Mouse (Mus musculus) heart, embryonic 11.5 days (tissue): ENCODE results near the gene Tmem220. TPM values are rescaled to one million over a fixed set of nuclear protein-coding genes. Genes with fewer than 3 reads are reported as not detected.

ENCODE experiments used
- ATAC-seq: fragments of 200-750 bp; cut with Nextera tagmentation; replicated peaks from 2 replicates; pipeline ENCODE4 v1.8.0; 2017; ENCODE audit warnings: moderate library complexity; ENCODE audit not compliant: insufficient number of reproducible peaks, low FRiP score, low TSS enrichment
- H3K27ac ChIP-seq: fragments of 300-500 bp; sonication (generic); 2 replicates; pipeline ENCODE4 v1.5.1; 2014; ENCODE audit warnings: mild to moderate bottlenecking, low read depth, low read length
- H3K27me3 ChIP-seq: fragments of 300-500 bp; sonication (generic); 2 replicates; pipeline ENCODE4 v1.6.1; 2014; ENCODE audit warnings: mild to moderate bottlenecking, low read length, mixed read lengths; ENCODE audit not compliant: control insufficient read depth, insufficient read depth
- H3K36me3 ChIP-seq: fragments of 300-500 bp; sonication (generic); 2 replicates; pipeline ENCODE4 v1.6.1; 2014; ENCODE audit warnings: mild to moderate bottlenecking, low read length, moderate library complexity, mixed read lengths; ENCODE audit not compliant: control insufficient read depth, insufficient read depth
- H3K4me1 ChIP-seq: fragments of 300-500 bp; sonication (generic); 2 replicates; pipeline ENCODE4 v1.6.1; 2014; ENCODE audit warnings: low read length; ENCODE audit not compliant: control insufficient read depth, insufficient read depth
- H3K4me2 ChIP-seq: fragments of 300-500 bp; sonication (generic); 2 replicates; pipeline ENCODE4 v1.6.1; 2014; ENCODE audit warnings: mild to moderate bottlenecking, moderate library complexity
- H3K4me3 ChIP-seq: fragments of 300-500 bp; sonication (generic); 2 replicates; pipeline ENCODE4 v1.5.1; 2014; ENCODE audit warnings: low read depth, low read length
- H3K9ac ChIP-seq: fragments of 300-500 bp; sonication (generic); 2 replicates; pipeline ENCODE4 v1.6.1; 2014; ENCODE audit warnings: mild to moderate bottlenecking, low read depth, low read length, moderate library complexity
- H3K9me3 ChIP-seq: fragments of 300-500 bp; sonication (generic); replicated peaks from 2 replicates; pipeline ENCODE4 v1.6.1; 2016; ENCODE audit warnings: low read length; ENCODE audit not compliant: control insufficient read depth
- WGBS: fragments of 180-500 bp; shearing (Covaris S2); extraction: QIAGEN DNeasy Blood & Tissue Kit; methylation state at CpG from one replicate; pipeline ENCODE4 v1.1.7; 2014; ENCODE audit not compliant: insufficient replicate concordance; 5-methylcytosine and 5-hydroxymethylcytosine counted together
- polyA plus RNA-seq: library from polyadenylated mRNA; unstranded; fragments of >200 nt; fragmentation: Nextera tagmentation; extraction: Ambion mirVana; gene quantifications from 2 replicates; pipeline ENCODE4 v1.2.1, GENCODE M21; 2014

The Tmem220 gene
- polyA plus RNA-seq, 1 experiment from 2014 or later: 0.87 TPM

DNA sequence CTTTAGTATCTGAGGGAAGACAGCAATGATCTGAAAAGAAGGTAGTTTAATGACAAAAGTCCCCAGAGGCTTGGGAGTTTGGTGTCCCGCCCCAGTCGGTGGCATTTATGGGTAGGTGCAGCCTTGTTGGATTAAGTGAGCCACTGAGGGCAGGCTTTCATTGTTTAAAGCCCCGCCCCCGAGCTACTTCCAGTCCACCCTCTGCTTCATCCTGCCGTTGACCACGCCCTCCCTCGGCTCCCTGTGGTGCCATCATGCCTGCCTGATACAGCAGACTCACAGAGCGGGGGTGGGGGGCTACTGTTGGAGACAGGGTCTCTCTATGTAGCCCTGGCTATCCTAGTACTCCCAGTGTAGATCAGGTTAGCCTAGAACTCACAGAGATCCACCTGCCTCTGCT lies 18.1 kb downstream of the Tmem220 start:
- Histone ChIP-seq H3K4me3 (no peak overlapping the region), H3K4me2 (no peak overlapping the region), H3K9ac (no peak overlapping the region), H3K36me3 (peaks cover 26% of the 10 kb centered on the region), H3K27me3 (no peaks in the 10 kb centered on the region), H3K27ac (no peak overlapping the region), H3K9me3 (no peaks in the 10 kb centered on the region), H3K4me1 (no peaks in the 10 kb centered on the region)
- 49% methylated on average over 8 of the region's 8 CpGs for WGBS
- ATAC-seq: no peak

DNA sequence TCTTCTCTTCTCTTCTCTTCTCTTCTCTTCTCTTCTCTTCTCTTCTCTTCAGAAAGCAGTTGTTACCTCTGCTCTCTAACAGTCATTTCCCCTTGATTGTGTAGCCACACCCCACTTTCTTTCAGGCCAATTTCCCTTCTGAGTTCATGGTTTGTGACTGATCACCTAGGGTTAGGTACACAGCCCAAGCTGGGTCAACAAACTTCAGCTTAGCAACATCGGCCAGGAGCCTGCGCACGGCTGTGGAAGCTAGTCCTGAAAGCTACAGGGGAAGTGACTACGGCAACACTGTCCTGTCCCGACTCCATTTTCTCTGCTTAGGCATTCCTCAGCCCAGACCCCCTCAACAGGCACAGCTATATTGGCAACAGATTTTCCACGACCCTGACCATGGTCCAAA lies 20.0 kb downstream of the Tmem220 start:
- H3K9me3 ChIP-seq: no peaks in the 10 kb centered on the region
- ATAC-seq: no peak
- WGBS: 76% methylated on average over 6 of the region's 6 CpGs
- no peak overlapping the region for H3K4me2 ChIP-seq
- no peaks in the 10 kb centered on the region for H3K27me3 ChIP-seq
- H3K4me3 ChIP-seq: no peak overlapping the region
- H3K36me3 ChIP-seq: peaks cover 16% of the 10 kb centered on the region
- H3K27ac ChIP-seq: no peak overlapping the region
- no peak overlapping the region for H3K9ac ChIP-seq
- no peaks in the 10 kb centered on the region for H3K4me1 ChIP-seq

DNA sequence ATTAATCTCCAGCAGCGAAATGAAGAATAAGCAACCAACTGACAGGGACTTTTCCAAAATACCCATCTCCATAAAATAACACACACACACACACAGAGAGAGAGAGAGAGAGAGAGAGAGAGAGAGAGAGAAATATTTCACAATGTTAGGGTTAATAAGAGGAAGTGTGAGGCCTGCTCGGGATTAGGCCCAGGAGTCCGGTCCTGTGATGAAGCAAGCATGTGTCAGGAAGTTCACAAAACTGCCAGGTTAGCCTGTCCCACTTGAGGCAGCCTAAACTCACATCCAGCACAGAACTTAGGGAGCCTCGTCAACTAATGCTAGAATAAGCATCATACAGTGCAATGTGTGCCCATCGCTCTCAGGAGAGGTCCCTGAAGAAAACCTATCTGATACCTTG lies 22.2 kb downstream of the Tmem220 start:
- no peak for ATAC-seq
- no peak overlapping the region for H3K4me2 ChIP-seq
- WGBS: 88% methylated on average over 5 of the region's 5 CpGs
- no peak overlapping the region for H3K9ac ChIP-seq
- no peaks in the 10 kb centered on the region for H3K9me3 ChIP-seq
- no peak overlapping the region for H3K27ac ChIP-seq
- H3K4me3 ChIP-seq: no peak overlapping the region
- peaks cover 4% of the 10 kb centered on the region; the same call in 1 of the 2 replicates for H3K4me1 ChIP-seq
- H3K36me3 ChIP-seq: 0 out of 2 replicates have a peak, but pooled peaks cover 2% of the 10 kb centered on the region
- no peaks in the 10 kb centered on the region for H3K27me3 ChIP-seq

DNA sequence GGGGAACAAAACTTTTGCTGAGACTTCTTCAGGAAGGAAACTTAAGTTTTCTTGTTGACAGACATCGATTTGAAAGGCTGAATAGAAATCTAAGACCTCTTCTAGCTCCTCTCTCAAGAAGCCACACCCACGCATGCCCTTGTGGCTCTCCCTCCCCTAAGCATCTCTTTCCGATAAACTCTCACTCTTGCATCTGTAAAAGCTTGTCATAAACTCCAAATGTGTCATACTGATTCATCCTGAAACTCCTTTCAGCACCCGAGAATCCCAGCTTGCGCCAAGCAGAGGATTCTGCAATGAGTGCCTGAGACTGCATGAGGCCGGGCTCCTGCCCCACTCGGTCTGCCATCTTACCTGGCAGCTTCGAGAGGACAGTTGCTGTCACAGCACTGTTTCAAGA lies 23.5 kb downstream of the Tmem220 start:
- Histone ChIP-seq H3K36me3 (0 out of 2 replicates have a peak, but pooled peaks cover 2% of the 10 kb centered on the region), H3K27me3 (no peaks in the 10 kb centered on the region), H3K4me2 (no peak overlapping the region), H3K4me1 (peaks cover 8% of the 10 kb centered on the region; the same call in 1 of the 2 replicates), H3K9ac (no peak overlapping the region), H3K9me3 (no peaks in the 10 kb centered on the region), H3K27ac (no peak overlapping the region), H3K4me3 (no peak overlapping the region)
- ATAC-seq: no peak
- WGBS: 82% methylated on average over 8 of the region's 8 CpGs

DNA sequence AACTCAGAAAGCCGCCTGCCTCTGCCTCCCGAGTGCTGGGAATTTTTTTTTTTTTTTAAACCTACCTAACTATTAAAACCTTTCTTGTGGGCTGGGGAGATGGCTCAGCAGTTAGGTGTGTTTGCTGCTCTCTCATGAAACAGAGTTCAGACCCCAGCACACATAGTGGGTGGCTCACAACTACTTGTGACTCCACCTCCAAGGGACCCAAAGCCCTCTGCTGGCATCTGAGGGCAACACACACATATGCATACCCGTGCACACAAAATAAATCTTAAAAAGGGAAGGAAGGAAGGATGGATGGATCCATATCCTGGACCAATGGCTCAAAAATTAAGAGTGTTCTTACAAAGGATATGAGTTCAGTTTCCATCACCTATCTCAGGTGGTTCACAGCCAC lies 24.3 kb downstream of the Tmem220 start:
- Histone ChIP-seq H3K9ac (no peak overlapping the region), H3K4me3 (no peak overlapping the region), H3K4me1 (peaks cover 8% of the 10 kb centered on the region; the same call in 1 of the 2 replicates), H3K36me3 (0 out of 2 replicates have a peak, but pooled peaks cover 2% of the 10 kb centered on the region), H3K27ac (no peak overlapping the region), H3K9me3 (no peaks in the 10 kb centered on the region), H3K4me2 (no peak overlapping the region), H3K27me3 (no peaks in the 10 kb centered on the region)
- no peak for ATAC-seq
- WGBS: 89% methylated on average over 3 of the region's 3 CpGs

DNA sequence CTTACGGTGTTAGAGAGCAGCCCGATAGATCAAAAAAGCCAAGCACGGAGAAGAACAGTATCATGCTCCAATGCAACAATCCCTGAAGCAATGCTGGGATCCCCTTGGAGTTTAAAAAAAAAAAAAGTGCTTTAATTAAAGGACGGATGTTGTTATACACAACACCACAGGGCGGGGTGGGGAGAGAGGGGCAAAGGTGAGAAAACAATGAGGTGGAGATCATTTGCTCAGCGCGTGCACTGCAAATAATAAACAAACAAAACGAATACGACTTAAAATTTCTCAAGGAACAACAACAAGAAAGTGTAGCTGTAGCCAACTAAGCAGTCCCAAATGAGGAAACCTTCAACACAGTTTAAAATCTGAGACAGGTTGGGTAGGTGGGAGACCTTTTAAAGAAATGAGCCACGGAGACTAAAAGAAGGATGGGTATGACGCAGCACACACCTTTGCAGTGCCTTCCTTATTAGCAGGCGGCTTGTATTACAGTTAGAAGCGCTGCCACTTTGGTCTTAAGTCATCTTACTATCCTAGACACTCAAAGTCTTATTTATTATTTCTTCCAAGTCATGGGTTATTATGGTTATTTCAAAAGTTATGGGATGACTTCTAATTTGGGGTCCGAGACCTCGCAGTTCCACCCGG lies 26.8 kb downstream of the Tmem220 start:
- Histone ChIP-seq H3K4me3 (peak overlapping the region; percentile 93), H3K9ac (peak overlapping the region; percentile 83), H3K36me3 (peaks cover 10% of the 10 kb centered on the region; the same call in 1 of the 2 replicates), H3K4me1 (peaks cover 8% of the 10 kb centered on the region; the same call in 1 of the 2 replicates), H3K27me3 (no peaks in the 10 kb centered on the region), H3K9me3 (no peaks in the 10 kb centered on the region), H3K27ac (0 out of 2 replicates have a peak overlapping the region, but pooled peaks have one; percentile 57), H3K4me2 (peak overlapping the region; percentile 68)
- 10% methylated on average over 16 of the region's 16 CpGs for WGBS
- no peak for ATAC-seq

DNA sequence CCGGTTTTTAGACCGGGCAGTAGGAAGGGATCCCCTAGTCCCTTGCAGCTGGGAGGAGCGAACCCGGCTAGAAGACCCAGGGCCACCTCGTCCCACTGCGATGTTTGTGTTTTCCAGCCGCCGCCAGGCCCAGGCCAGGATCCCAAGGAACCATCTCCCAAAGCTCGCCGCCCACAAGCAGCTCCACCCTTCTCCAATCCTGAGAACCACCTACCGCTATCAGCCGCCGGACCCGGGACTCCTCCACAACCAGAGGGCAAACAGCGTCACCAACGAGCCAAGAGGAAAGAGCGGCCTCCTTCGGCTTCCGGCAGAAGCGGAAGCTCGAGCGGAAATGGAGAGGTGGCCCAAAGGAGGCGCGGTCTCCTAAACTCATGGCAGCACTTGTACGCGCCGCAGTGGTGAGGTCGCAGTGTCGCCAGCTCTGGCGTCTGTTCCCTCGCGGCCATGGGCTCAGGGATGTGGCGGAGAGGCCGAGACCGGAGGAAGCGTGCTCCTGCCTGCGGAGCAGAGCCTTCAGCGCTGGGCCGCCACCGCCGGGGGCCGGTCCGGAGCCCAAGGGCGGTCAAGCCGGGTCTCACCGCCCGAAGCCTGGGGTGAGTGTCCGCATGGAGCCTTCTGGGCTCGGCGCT lies 27.5 kb downstream of the Tmem220 start, which contains the start of the genes Adprm and Sco1:
Gene Adprm, minus strand, starts transcription at position 274 of the 632 bp plus-strand sequence.
Gene Sco1, plus strand, starts transcription at position 350 of the 632 bp plus-strand sequence.
- under 1% methylated on average over 50 of the region's 50 CpGs for WGBS
- peaks cover 11% of the 10 kb centered on the region; the same call in 1 of the 2 replicates for H3K36me3 ChIP-seq
- peak within 1 kb of the TSS; percentile 68 for H3K4me2 ChIP-seq
- peak within 1 kb of the TSS; percentile 93 for H3K4me3 ChIP-seq
- no peaks in the 10 kb centered on the region for H3K27me3 ChIP-seq
- peak within 1 kb of the TSS; percentile 57; the same call in 1 of the 2 replicates for H3K27ac ChIP-seq
- H3K9ac ChIP-seq: peak within 1 kb of the TSS; percentile 83
- peaks cover 8% of the 10 kb centered on the region; the same call in 1 of the 2 replicates for H3K4me1 ChIP-seq
- no peaks in the 10 kb centered on the region for H3K9me3 ChIP-seq
- ATAC-seq: peak; percentile 89

DNA sequence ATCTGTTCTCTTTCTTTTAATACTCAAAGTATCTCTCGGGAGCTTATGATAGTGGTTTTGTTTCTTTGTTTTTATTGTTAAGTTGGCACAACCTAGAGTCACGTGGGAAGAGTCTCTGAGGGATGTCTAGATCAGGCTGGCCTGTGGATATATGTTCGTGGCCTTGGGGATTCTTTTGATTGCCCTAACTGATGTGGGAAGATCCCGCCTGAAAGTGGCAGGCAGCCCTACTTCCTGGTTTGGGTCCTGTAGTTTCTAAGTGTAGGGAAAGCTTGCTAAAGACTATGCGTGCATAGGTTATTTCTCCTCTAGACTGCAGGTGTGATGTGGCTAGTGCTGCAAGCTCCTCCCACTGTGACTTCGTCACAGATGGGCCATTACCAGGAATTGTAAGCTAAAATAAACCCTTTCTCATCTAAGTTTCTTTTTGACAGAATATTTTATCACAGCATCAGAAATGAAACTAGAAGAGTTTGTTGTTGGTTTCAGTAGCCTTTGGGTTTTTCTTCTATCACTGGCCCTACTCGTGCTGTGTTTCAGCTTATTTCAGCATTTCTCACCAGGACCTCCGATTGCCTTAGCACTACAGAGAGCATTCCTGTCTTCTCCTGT lies 29.9 kb downstream of the Tmem220 start:
- no peaks in the 10 kb centered on the region for H3K27me3 ChIP-seq
- no peak overlapping the region for H3K4me3 ChIP-seq
- H3K36me3 ChIP-seq: peaks cover 15% of the 10 kb centered on the region
- no peak overlapping the region for H3K9ac ChIP-seq
- H3K9me3 ChIP-seq: no peaks in the 10 kb centered on the region
- no peak overlapping the region for H3K4me2 ChIP-seq
- no peak for ATAC-seq
- 86% methylated on average over 8 of the region's 8 CpGs for WGBS
- H3K27ac ChIP-seq: no peak overlapping the region
- H3K4me1 ChIP-seq: peaks cover 8% of the 10 kb centered on the region; the same call in 1 of the 2 replicates
